Mouse (Mus musculus) liver, adult 2 months (tissue): ENCODE results near the gene Haus2.

Experiments
- CTCF ChIP-seq: fragments of 200-500 bp; IDR thresholded peaks from 2 replicates; pipeline ENCODE4 v1.5.1; 2011; ENCODE audit warnings: low read depth, low read length, control low read depth
- POLR2A ChIP-seq: fragments of 200-500 bp; IDR thresholded peaks from 2 replicates; pipeline ENCODE4 v1.6.1; 2011; ENCODE audit warnings: low read length, control low read depth; ENCODE audit not compliant: insufficient read depth; ENCODE audit errors: extremely low read depth

DNA sequence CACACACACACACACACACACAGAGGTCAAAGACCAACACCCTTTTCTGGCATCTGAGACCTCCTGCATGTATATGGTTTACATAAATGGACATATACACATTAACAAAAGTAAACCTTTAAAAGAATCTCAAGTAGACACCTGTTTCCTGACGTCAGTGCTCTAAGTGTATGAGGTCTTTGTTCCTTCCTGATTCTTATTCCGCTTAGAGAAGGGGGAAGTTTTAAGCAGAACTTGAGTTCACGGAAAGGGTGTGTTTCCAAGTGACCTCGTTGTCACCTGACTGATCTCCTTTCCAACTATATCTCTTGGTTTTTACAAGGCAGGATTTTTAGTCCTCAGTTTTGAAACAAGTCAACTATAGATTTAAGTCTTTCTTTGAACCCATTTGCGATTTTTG is 30.9 kb upstream of the Haus2 start:
- TF ChIP-seq CTCF (no peak), POLR2A (no peak)
